Mouse (Mus musculus): ENCODE measurements at regions not wholly inside any gene's neighbourhood (a gene's known extent, or its start where the extent isn't known, plus 50 kb on each side); places are given as distances from the start of the nearest gene placed in this dataset.
"Not testable (repeated sequence)": the region's sequence is repeated elsewhere in the genome, so short reads cannot be mapped to it uniquely, and the experiment has no call there.

- no peaks in the 10 kb centered on the region for H3K36me3 ChIP-seq
- ATAC-seq (ENCODE audit: low FRiP score, low read depth) = no peak
- H3K27ac ChIP-seq (replicated peaks) = no peak overlapping the region
- H3K4me2 ChIP-seq (replicated peaks) = no peak overlapping the region
- no peaks in the 10 kb centered on the region for H3K9me3 ChIP-seq
- H3K4me1 ChIP-seq = no peaks in the 10 kb centered on the region
- WGBS = 59% methylated on average over 4 of the region's 4 CpGs
- no peaks in the 10 kb centered on the region for H3K27me3 ChIP-seq
- no peak overlapping the region for H3K4me3 ChIP-seq
- no peak overlapping the region for H3K9ac ChIP-seq (replicated peaks)
Observed at GRCm38 (mm10) chr6:95058017-95058416, 59.0 kb upstream of the Kbtbd8 start.

- ATAC-seq (ENCODE audit: low FRiP score, low read depth) = no peak
- H3K4me1 ChIP-seq = no peaks in the 10 kb centered on the region
Observed at GRCm38 (mm10) chr6:95056222-95056621, 60.8 kb upstream of the Kbtbd8 start.

DNA sequence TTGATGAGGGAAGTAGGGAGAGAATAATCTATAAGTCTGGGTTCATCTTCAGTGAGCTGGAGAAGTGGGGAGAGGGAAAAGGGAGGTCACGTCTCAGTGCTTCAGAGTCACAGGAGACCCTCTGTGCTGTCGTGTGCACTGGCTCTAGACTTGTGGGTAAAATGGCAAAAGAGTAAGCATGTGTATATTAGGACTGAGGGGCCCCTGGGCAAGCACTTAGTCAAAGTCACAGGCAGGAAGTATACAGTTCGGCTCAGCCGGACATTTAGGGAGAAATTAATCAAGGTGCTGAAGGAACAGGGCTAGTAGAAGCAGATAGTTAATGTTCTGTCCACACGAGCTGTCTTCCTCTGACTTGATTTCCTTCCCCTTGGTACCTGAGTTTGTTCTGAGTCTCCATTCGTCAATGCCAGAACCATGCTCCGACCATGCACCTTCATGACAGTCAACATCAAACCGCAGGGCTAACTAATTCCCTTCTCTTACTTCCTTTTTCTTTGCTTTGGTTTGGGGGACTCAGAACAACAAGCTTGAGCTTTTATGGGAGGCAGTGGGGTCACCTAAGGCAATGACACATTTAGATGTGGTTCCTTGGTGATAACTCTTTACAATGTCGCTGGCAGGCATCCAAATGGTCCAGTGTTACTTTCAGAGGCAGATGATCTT is 63.2 kb upstream of the Kbtbd8 start:
- Histone ChIP-seq H3K9me3 (no peaks in the 10 kb centered on the region), H3K27me3 (no peaks in the 10 kb centered on the region), H3K4me2 (replicated peaks) (no peak overlapping the region), H3K9ac (replicated peaks) (no peak overlapping the region), H3K36me3 (no peaks in the 10 kb centered on the region), H3K4me1 (no peaks in the 10 kb centered on the region), H3K27ac (replicated peaks) (no peak overlapping the region), H3K4me3 (no peak overlapping the region)
- ATAC-seq (ENCODE audit: low FRiP score, low read depth) = no peak
- 79% methylated on average over 9 of the region's 9 CpGs for WGBS

More at GRCm38 (mm10) chr6:95056222-95056621, 60.8 kb upstream of the Kbtbd8 start:
- Histone ChIP-seq H3K9me3 (no peaks in the 10 kb centered on the region), H3K9ac (replicated peaks) (no peak overlapping the region), H3K36me3 (no peaks in the 10 kb centered on the region), H3K27me3 (no peaks in the 10 kb centered on the region), H3K4me3 (no peak overlapping the region), H3K27ac (replicated peaks) (no peak overlapping the region), H3K4me2 (replicated peaks) (no peak overlapping the region)
- WGBS = 95% methylated on average over 2 of the region's 2 CpGs

GRCm38 (mm10) chr6:95041351-95041750 is 75.7 kb upstream of the Kbtbd8 start:
- not testable (repeated sequence) for H3K4me2 ChIP-seq (replicated peaks); H3K36me3 ChIP-seq; H3K9ac ChIP-seq (replicated peaks); H3K27ac ChIP-seq (replicated peaks); H3K4me3 ChIP-seq; H3K9me3 ChIP-seq; ATAC-seq (ENCODE audit: low FRiP score, low read depth); H3K4me1 ChIP-seq; H3K27me3 ChIP-seq
- 20% methylated on average over 7 of the region's 10 CpGs for WGBS

DNA sequence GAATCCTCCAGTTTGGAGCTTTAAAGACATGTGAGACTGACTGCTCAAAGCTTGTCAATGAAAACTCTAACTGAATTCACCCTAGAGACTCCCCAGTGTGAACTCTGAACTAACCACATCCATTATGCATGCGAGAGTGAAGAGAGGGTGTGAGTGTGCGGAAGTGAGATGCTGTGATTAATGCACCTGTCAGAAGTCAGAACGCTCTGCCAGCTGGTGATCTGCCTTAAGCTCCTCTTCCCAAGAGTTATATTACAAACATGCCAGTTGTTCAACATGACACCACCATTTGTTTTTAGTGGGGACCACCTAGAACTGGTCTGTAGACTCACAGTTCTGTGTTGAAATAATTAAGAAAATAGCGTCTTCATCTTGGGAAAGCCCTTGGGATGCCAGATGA is 92.8 kb upstream of the Kbtbd8 start:
- Histone ChIP-seq H3K4me2 (replicated peaks) (no peak overlapping the region), H3K4me1 (peaks cover 7% of the 10 kb centered on the region), H3K4me3 (no peak overlapping the region), H3K27ac (replicated peaks) (no peak overlapping the region), H3K27me3 (peaks cover 4% of the 10 kb centered on the region; the same call in 1 of the 2 replicates), H3K36me3 (no peaks in the 10 kb centered on the region), H3K9ac (replicated peaks) (no peak overlapping the region), H3K9me3 (no peaks in the 10 kb centered on the region)
- WGBS = 33% methylated on average over 4 of the region's 4 CpGs
- 0 out of 2 replicates have a peak, but pooled peaks have one; percentile 41 for ATAC-seq (ENCODE audit: low FRiP score, low read depth)

GRCm38 (mm10) chr6:95021724-95022123 is 95.3 kb upstream of the Kbtbd8 start:
- WGBS = 26% methylated on average over 7 of the region's 7 CpGs
- peaks cover 16% of the 10 kb centered on the region for H3K4me1 ChIP-seq
- H3K4me2 ChIP-seq (replicated peaks) = no peak overlapping the region
- ATAC-seq (ENCODE audit: low FRiP score, low read depth) = no peak
- H3K27ac ChIP-seq (replicated peaks) = no peak overlapping the region
- no peaks in the 10 kb centered on the region for H3K36me3 ChIP-seq
- no peak overlapping the region for H3K4me3 ChIP-seq
- peaks cover 4% of the 10 kb centered on the region; the same call in 1 of the 2 replicates for H3K27me3 ChIP-seq
- no peaks in the 10 kb centered on the region for H3K9me3 ChIP-seq
- no peak overlapping the region for H3K9ac ChIP-seq (replicated peaks)

DNA sequence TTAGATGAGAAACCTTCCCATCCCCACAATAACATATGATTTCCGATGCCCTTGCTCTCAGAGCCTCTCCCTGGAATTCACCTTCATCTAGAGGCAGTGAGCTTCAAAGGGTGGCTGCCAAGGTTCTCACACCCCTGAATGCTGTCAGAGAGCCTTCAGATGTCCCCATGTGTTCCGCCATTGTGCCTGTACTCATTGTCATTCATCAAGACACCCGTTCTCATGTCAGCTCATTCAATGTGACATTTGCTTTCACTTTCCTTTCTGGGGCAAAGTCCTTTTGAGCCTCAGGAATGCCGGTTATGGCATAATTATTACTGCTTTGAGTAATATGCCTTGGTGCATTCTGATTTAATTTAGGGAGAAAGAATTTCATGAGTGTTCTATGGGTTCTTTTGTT is 99.1 kb upstream of the Kbtbd8 start:
- WGBS = 46% methylated on average over 4 of the region's 4 CpGs
- Histone ChIP-seq H3K9me3 (no peaks in the 10 kb centered on the region), H3K4me1 (peaks cover 9% of the 10 kb centered on the region), H3K27ac (replicated peaks) (no peak overlapping the region), H3K27me3 (peaks cover 3% of the 10 kb centered on the region; the same call in 1 of the 2 replicates), H3K4me3 (no peak overlapping the region), H3K9ac (replicated peaks) (no peak overlapping the region), H3K36me3 (no peaks in the 10 kb centered on the region), H3K4me2 (replicated peaks) (no peak overlapping the region)
- ATAC-seq (ENCODE audit: low FRiP score, low read depth) = peak; percentile 58; the same call in 1 of the 2 replicates

GRCm38 (mm10) chr6:95017484-95017883 is 99.6 kb upstream of the Kbtbd8 start:
- no peaks in the 10 kb centered on the region for H3K27me3 ChIP-seq
- no peaks in the 10 kb centered on the region for H3K9me3 ChIP-seq
- H3K4me2 ChIP-seq (replicated peaks) = no peak overlapping the region
- H3K4me3 ChIP-seq = no peak overlapping the region
- H3K36me3 ChIP-seq = no peaks in the 10 kb centered on the region
- ATAC-seq (ENCODE audit: low FRiP score, low read depth) = no peak
- H3K9ac ChIP-seq (replicated peaks) = no peak overlapping the region
- 75% methylated on average over 3 of the region's 3 CpGs for WGBS
- H3K4me1 ChIP-seq = peaks cover 9% of the 10 kb centered on the region
- no peak overlapping the region for H3K27ac ChIP-seq (replicated peaks)

- 51% methylated on average over 5 of the region's 5 CpGs for WGBS
- H3K4me1 ChIP-seq = peaks cover 9% of the 10 kb centered on the region
- H3K4me3 ChIP-seq = no peak overlapping the region
- H3K9ac ChIP-seq (replicated peaks) = no peak overlapping the region
- H3K27ac ChIP-seq (replicated peaks) = no peak overlapping the region
- H3K4me2 ChIP-seq (replicated peaks) = no peak overlapping the region
- H3K27me3 ChIP-seq = no peaks in the 10 kb centered on the region
- no peaks in the 10 kb centered on the region for H3K36me3 ChIP-seq
- no peak for ATAC-seq (ENCODE audit: low FRiP score, low read depth)
- H3K9me3 ChIP-seq = no peaks in the 10 kb centered on the region
Observed at GRCm38 (mm10) chr6:95013096-95013495, 103.9 kb upstream of the Kbtbd8 start.

- Histone ChIP-seq H3K4me2 (replicated peaks) (no peak overlapping the region), H3K4me3 (no peak overlapping the region), H3K4me1 (no peaks in the 10 kb centered on the region), H3K27ac (replicated peaks) (no peak overlapping the region), H3K9ac (replicated peaks) (no peak overlapping the region), H3K36me3 (no peaks in the 10 kb centered on the region), H3K9me3 (no peaks in the 10 kb centered on the region), H3K27me3 (no peaks in the 10 kb centered on the region)
- 72% methylated on average over 2 of the region's 2 CpGs for WGBS
- no peak for ATAC-seq (ENCODE audit: low FRiP score, low read depth)
Observed at GRCm38 (mm10) chr6:95006485-95006884, 110.6 kb upstream of the Kbtbd8 start.

GRCm38 (mm10) chr6:95003716-95004115 is 113.3 kb upstream of the Kbtbd8 start:
- no peak overlapping the region for H3K9ac ChIP-seq (replicated peaks)
- no peaks in the 10 kb centered on the region for H3K4me1 ChIP-seq
- no peak for ATAC-seq (ENCODE audit: low FRiP score, low read depth)
- no peak overlapping the region for H3K4me2 ChIP-seq (replicated peaks)
- no peaks in the 10 kb centered on the region for H3K9me3 ChIP-seq
- no peak overlapping the region for H3K27ac ChIP-seq (replicated peaks)
- no peaks in the 10 kb centered on the region for H3K27me3 ChIP-seq
- no peak overlapping the region for H3K4me3 ChIP-seq
- no peaks in the 10 kb centered on the region for H3K36me3 ChIP-seq
- WGBS = 64% methylated on average over 3 of the region's 3 CpGs

DNA sequence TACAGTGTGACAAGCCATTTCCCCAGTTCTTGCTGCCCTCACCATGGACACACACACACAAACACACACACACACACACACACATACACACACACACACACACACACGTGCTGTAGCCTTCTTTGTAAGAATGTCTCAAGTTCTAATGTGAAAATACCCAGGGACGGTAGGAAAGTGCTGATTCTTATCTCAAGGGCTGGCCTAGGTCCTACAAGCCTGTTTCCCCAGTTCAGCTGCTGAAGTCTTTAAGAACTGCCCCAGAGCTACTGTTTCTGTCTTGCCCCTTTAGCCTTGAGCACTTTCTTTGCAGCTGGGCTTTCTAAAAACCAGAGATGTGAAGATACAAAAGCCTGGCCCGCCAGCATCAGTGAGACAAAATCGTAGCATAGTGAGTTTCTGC is 117.5 kb upstream of the Kbtbd8 start:
- H3K9ac ChIP-seq (replicated peaks) = no peak overlapping the region
- 81% methylated on average over 4 of the region's 4 CpGs for WGBS
- no peaks in the 10 kb centered on the region for H3K27me3 ChIP-seq
- no peaks in the 10 kb centered on the region for H3K9me3 ChIP-seq
- H3K4me3 ChIP-seq = no peak overlapping the region
- no peaks in the 10 kb centered on the region for H3K36me3 ChIP-seq
- ATAC-seq (ENCODE audit: low FRiP score, low read depth) = no peak
- H3K27ac ChIP-seq (replicated peaks) = no peak overlapping the region
- H3K4me1 ChIP-seq = no peaks in the 10 kb centered on the region
- no peak overlapping the region for H3K4me2 ChIP-seq (replicated peaks)

GRCm38 (mm10) chr6:94999002-94999401 is 118.0 kb upstream of the Kbtbd8 start:
- Histone ChIP-seq H3K36me3 (no peaks in the 10 kb centered on the region), H3K27ac (replicated peaks) (no peak overlapping the region), H3K4me2 (replicated peaks) (no peak overlapping the region), H3K9me3 (no peaks in the 10 kb centered on the region), H3K9ac (replicated peaks) (no peak overlapping the region), H3K4me3 (no peak overlapping the region), H3K4me1 (no peaks in the 10 kb centered on the region), H3K27me3 (no peaks in the 10 kb centered on the region)
- WGBS = 69% methylated on average over 6 of the region's 6 CpGs
- no peak for ATAC-seq (ENCODE audit: low FRiP score, low read depth)
